Mouse (Mus musculus) frontal cortex, adult 2 months (tissue): ENCODE measurements at regions not wholly inside any gene's neighbourhood (a gene's known extent, or its start where the extent isn't known, plus 50 kb on each side); places are given as distances from the start of the nearest gene placed in this dataset.
"Not testable (repeated sequence)": the region's sequence is repeated elsewhere in the genome, so short reads cannot be mapped to it uniquely, and the experiment has no call there.

Experiments used
- DNase-seq, 2 experiments: peaks; one replicate each; pipeline ENCODE4 v3.0.0; 2022; ENCODE audit warnings: low spot score in 1 of 2; ENCODE audit errors: extremely low spot score in 1 of 2

DNA sequence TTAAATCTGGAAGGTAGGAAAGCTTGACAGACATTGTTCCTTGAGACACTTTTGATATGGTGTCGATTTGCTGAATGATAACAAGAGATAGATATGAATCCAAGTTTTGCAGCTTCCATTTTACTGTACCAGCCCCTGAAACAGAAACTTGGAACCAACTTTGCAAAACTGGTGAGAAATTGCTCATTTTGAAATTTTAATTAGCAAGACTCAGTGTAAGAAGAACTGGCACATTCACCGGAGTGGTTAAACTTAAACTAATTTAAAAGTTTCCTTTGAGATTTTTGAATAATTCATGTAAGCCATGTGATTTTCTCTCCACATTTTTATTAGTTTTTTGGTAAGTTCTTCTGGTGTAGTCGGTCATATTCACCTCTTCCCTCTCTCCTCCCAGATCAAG, 85.3 kb downstream of the Slitrk1 start:
- DNase-seq = no peak

DNA sequence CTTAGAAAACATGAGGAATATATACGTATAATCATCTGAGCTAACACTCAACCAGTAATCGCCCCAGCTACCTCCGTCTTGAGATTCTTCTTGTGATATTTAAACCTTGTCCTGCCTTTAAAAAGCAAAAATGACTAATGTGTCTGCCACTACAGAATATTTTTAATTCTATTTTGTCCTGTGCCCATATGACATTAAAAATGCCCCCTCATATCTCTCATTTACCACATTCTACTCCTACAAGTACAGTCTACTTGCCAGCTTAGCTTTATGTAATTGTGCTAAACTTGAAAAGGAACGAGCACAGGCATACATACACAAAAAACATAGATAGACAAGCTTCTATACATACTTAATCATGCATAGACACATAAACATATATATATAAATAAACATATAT, 92.4 kb downstream of the Slitrk1 start:
- DNase-seq = peak; percentile 15 to 32

DNA sequence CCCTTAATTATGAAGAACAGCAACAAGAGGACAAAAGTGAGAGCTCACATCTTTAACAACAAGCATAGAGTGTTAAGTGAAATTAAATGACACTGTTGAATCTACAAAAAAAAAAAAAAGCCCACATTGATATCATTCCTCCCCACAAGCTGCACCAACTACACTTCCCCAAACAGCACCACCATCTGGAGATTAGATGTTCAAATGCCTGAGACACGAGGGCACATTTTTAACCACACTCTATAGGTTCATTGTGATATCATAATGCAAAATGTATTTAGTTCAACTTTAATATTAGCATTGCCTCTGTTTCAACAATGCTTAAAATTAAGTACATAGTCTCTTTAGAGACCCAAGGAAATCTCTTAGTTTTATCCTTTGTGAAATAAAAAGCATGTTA, 94.6 kb downstream of the Slitrk1 start:
- DNase-seq = no peak

DNA sequence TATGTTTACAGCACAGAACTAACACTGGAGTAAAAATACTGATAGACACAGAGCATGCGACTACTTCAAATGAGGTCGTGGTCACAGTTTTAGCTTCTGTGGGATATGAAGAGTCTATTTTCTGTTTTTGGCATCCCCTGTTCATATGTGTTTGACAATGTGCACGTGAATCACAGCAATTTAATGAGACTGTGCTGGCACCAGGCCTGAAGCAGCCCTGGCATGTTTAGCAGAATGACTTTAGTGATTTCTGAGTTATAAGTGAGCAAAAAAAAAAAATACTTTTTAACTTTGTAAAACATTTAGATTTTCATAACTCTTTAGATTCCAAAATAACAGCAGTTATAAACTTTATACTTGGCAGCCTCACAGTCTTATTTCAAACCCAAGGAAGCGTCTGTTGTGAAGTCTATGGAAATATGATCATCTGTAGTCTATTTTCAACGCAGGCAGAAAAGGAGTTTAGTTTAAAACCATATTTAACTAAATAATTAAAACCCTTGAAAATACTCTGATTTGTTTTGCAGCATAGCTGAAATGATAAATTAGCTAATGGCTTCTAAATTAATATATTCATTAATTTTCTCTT, 108.5 kb downstream of the Slitrk1 start:
- DNase-seq = peak; percentile 18 to 45

DNA sequence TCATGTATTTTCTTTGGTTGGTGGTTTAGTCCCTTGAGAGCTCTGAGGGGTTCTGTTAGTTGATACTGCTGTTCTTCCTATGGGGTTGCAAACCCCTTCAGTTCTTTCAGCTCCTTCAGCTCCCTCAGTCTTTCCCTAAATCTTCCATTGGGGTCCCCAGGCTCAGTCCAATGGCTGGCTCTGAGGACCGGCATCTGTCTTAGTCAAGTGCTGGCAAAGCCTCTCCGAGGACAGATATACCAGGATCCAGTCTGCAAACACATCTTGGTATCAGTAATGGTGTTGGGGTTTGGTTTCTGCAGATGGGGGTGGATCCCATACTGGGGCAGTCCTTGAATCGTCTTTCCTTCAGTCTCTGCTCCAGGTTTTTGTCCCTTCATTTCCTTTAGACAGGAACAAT, 115.1 kb downstream of the Slitrk1 start:
- DNase-seq = no peak

DNA sequence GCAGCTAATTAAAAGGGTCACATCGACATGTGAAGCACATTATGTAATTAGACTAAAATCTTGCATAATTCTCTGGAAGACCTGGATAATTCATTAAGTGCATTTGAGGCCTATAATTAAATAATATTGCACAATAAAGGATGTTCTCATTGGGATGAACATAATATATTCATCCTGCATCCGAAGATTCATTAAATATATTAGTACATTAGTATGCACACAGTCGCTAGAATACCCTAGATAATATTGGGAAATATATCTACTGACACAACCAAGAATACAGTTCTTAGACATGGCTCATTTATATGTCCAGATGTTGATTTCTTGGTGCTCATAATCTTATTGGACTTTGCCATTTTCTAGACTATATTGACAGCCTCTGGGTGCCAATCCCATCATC, 121.5 kb downstream of the Slitrk1 start:
- DNase-seq = no peak

DNA sequence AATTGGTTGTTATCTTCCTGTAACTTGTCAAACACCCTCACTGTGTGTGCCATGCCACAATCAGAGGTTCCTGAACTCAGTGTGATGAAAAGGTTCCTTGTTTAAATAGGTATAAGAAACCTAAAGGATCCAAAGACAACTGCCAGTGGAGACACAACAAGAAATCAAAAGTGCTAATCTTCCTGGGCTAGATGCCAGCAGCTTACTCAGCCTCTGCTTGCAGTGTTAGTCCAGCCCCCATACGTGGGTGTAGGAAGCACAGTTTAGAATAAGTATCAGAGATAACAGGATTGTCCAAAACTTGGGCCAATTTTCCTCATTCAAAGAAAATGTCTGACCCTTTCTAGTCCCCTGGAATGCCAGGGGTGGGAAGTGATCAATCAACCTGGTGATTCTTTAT, 122.7 kb downstream of the Slitrk1 start:
- peak; percentile 79 to 91 for DNase-seq

DNA sequence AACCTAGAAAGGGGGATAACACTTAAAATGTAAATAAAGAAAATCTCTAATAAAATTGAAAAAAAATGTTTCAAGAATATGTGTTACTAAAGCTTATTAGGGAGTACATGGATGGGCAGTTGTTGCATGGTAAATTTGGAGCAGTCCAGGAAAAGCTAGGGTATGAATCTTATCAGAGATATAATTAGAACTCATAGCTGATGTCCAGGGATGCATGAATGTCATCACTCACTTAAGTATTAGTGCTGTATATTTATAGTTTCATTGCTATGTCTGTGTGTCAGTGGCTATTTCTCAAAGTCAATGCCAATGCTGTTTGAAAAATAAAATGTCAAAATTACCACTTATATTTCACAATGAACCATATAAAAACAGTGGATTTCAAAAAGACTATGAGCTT, 165.2 kb downstream of the Slitrk1 start:
- DNase-seq = no peak

DNA sequence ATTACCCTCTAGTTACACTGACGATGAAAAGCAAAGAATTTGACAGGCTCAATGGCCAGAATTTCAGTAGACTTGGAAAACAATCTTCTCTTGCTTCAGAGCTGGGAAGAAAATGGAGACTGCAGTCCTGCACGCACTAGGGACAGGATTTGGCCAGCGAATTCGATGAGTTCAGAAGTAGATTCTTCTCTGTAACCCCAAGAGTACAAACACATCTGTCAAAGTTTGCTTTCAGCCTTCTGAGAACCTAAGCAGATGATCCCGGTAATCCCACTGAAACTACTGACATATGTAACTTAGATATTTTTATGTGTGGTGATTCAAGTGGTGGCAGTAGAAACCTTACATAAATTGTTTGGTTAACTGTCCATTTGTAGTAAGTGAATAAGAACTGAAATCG, 202.1 kb downstream of the Slitrk1 start:
- no peak for DNase-seq

DNA sequence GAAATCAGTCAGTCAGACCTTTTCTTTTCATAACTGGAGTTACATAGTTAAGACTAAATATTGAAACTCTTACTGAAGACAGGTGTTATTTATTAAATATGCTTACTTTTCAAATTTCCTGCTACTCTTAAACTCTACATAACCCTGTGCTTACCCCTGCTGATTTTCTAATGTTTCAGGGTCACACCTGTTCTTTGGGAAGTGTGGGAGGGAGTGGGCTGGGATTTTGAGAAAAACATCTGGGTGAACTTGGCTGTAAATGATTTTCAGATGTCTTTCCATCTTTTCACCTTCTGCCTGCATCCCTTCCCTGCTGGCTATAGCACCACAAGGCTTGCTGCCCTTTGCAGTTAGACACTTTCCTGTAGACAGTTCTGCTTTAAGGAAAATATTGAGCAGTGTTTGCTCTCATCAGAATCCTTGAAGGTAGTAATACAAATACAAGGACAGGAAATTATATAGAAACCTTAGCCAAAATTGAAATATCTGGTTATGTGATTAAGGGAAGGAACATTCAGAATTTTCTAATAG, 204.8 kb downstream of the Slitrk1 start:
- DNase-seq = no peak

DNA sequence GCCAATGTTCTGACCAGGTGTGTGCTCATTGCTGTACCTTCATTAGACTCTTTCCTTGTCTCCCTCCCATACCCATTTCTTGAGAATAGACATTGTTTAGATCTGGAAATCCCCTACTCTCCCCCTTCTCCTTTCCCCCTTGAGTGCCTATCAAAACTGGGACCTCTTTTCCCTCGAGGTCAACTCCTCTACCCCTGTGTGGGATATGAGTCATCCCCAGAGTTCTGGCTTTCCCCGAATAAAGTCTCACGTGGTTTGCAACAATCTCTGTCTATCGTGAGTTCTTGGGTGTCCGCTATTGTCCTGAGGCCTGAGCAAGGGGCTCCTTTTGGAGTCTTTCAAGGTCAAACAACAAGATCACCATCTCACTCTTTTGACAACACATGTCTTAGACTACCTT, 209.3 kb downstream of the Slitrk1 start:
- DNase-seq = not testable (repeated sequence)

DNA sequence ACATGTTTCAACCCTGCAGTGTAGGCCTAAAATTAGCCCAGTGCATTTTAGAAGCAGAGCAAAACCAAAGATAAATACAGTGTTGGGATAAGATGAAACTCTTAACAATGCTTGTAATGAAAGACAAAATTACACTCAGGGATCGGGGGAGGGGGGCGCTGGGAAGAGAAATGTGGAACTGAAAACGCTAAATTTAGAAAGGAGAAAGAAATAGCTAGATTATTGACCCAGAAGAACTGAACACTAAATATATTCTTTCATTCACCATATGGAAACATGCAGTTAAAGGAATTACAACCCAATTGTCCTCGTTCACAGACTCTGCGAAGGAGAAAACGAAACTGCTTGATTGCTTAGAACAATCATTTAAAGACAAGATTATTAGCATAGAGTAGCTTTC, 249.1 kb downstream of the Slitrk1 start:
- no peak for DNase-seq

DNA sequence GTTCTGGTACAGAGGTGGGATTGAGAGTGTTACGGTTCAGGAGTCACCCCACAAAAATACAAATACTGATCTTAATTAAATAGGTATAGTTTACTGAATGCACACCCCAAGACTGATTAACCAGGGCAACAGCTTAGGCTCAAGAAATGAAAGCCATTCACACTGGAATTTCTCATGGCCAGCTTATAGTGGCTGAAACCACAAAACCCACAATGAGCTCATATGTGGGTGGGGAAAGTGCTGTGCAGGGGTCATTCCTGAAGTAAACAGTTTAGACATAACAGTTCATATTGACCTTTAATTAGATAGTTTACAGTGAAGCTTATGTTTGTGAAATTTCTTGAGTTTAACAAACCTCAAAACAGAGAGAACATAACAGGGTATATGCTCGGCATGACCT, 275.7 kb downstream of the Slitrk1 start:
- no peak for DNase-seq

DNA sequence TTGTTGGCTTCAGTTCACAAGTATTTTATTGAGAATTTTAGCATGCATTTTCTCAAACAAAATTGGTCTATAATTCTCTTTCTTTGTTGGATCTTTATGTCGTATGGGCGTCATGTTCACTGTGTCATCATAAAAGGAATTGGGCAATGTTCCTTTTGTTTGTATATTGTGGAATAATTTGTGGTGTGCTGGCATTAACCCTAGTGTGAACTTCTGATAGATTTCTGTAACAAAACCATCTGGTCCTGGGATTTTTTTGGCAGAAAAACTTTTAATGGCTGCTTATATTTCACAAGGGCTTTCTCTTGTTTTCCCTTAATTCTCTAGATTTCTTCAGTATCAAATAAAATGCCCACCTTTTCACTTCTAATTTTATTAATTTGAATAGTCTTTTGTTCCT, 278.7 kb downstream of the Slitrk1 start:
- no peak for DNase-seq

DNA sequence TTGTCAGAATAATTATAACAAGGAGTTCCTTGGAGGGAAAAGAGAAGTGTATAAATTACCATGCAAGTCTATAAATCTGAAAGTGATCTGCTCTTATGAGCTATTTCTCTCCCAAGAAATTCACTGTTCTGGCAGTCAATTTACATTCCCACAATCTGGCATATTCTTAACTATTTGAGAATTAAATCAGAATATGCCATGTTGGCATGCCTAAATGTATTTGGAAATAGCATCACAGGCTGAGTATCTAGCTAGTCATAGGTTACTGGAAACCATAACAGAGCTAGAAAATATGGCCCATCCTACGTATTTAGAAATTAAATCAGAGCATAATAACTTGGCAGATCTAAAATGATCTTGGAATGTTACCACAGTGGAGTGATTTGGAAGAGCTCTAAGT, 303.9 kb downstream of the Slitrk1 start:
- DNase-seq = peak in 1 of 2 experiments; percentile 9
